Mouse (Mus musculus) hindbrain, embryonic 11.5 days (tissue): ENCODE results near the gene Tmem248. TPM values are rescaled to one million over a fixed set of nuclear protein-coding genes. Genes with fewer than 3 reads are reported as not detected.

Experiments used
- polyA plus RNA-seq: library from polyadenylated mRNA; unstranded; fragments of >200 nt; fragmentation: Nextera tagmentation; extraction: Ambion mirVana; gene quantifications from 2 replicates; pipeline ENCODE4 v1.2.1, GENCODE M21; 2014

The Tmem248 gene
- polyA plus RNA-seq, 1 experiment from 2014 or later: 29.9 TPM

Other genes with a start within 250 kb of the Tmem248 start
- gene Gusb, start 214.0 kb upstream of the Tmem248 start, polyA plus RNA-seq: 33.2 and 35.0 TPM in 2 replicates
- gene Asl, start 187.8 kb upstream of the Tmem248 start, polyA plus RNA-seq: 26.0 and 34.1 TPM in 2 replicates
- 42.2 and 44.8 TPM in 2 replicates for gene Crcp, start 187.8 kb upstream of the Tmem248 start, polyA plus RNA-seq
- gene Tpst1, start 143.8 kb upstream of the Tmem248 start, polyA plus RNA-seq: 61.5 and 63.7 TPM in 2 replicates
- 5.7 and 6.6 TPM in 2 replicates for gene Kctd7, start 72.2 kb upstream of the Tmem248 start, polyA plus RNA-seq
- 26.2 and 28.6 TPM in 2 replicates for gene Rabgef1, start 45.3 kb upstream of the Tmem248 start, polyA plus RNA-seq
- gene Sbds, start 38.4 kb downstream of the Tmem248 start, polyA plus RNA-seq: 75.3 and 76.0 TPM in 2 replicates
- gene Tyw1, start 38.5 kb downstream of the Tmem248 start, polyA plus RNA-seq: 29.1 and 29.9 TPM in 2 replicates
- gene Caln1, start 152.4 kb downstream of the Tmem248 start, polyA plus RNA-seq: 1.2 and 1.7 TPM in 2 replicates
- gene A330070K13Rik, start 167.6 kb downstream of the Tmem248 start, polyA plus RNA-seq: not detected in 2 replicates